Comparison of ENCODE assay signal across 11 mouse cellular contexts in genomic region chr11:77495507-77495906, GRCm38 (mm10). TPM values are rescaled to one million over a fixed set of nuclear protein-coding genes. Genes with fewer than 3 reads are reported as not detected.
DNase-seq lines count a peak whose midpoint lies in the region; ATAC-seq lines count a peak whose summit lies in the region.
"Had no signal": no experiment of that assay in that cellular context is flagged by ENCODE, and none has a peak within 500 bp of the region (broad histone marks: within the 10 kb centered on the region; RNA-seq: fewer than 3 reads in every experiment).

No protein-coding gene starts in this region.

- H3K4me1 ChIP-seq in kidney, embryonic 16.5 days (ENCODE audit: insufficient read depth, low read length) = peaks cover 66% of the 10 kb centered on the region
- H3K4me1 ChIP-seq in forebrain, embryonic 15.5 days = peaks cover 68% of the 10 kb centered on the region
- H3K4me1 ChIP-seq in midbrain, embryonic 13.5 days (replicated peaks) = peaks cover 79% of the 10 kb centered on the region

- no peaks in the 10 kb centered on the region for H3K9me3 ChIP-seq in kidney, embryonic 16.5 days (ENCODE audit: low read length)
- H3K9me3 ChIP-seq in forebrain, embryonic 15.5 days = no peaks in the 10 kb centered on the region
- H3K9me3 ChIP-seq in midbrain, embryonic 13.5 days = no peaks in the 10 kb centered on the region

- 0 out of 2 replicates have a peak overlapping the region, but pooled peaks have one; percentile 32 for H3K27ac ChIP-seq in kidney, embryonic 16.5 days (ENCODE audit: low read length)
- no peak overlapping the region for H3K27ac ChIP-seq in forebrain, embryonic 15.5 days (replicated peaks)
- H3K27ac ChIP-seq in midbrain, embryonic 13.5 days = no peak overlapping the region

- H3K9ac ChIP-seq in kidney, embryonic 16.5 days (replicated peaks; ENCODE audit: low read length) = 0 out of 2 replicates have a peak overlapping the region, but pooled peaks have one; percentile 9
- peak overlapping the region; percentile 97; the same call in 1 of the 2 replicates for H3K9ac ChIP-seq in forebrain, embryonic 15.5 days (replicated peaks)
- peak overlapping the region; percentile 97; the same call in 1 of the 2 replicates for H3K9ac ChIP-seq in midbrain, embryonic 13.5 days (replicated peaks)

- H3K4me3 ChIP-seq in kidney, embryonic 16.5 days (ENCODE audit: low read length) = no peak overlapping the region
- H3K4me3 ChIP-seq in forebrain, embryonic 15.5 days = 0 out of 2 replicates have a peak overlapping the region, but pooled peaks have one; percentile 93
- H3K4me3 ChIP-seq in midbrain, embryonic 13.5 days (replicated peaks) = peak overlapping the region; percentile 97; the same call in 1 of the 2 replicates

- ATAC-seq in kidney, embryonic 16.5 days (ENCODE audit: low FRiP score, low TSS enrichment) = no peak
- ATAC-seq in forebrain, embryonic 15.5 days (replicated peaks) = no peak
- no peak for ATAC-seq in midbrain, embryonic 13.5 days

- DNase-seq in adrenal gland, postnatal 10 days = peak; percentile 1
- DNase-seq in adrenal gland, postnatal 36 days = no peak
- DNase-seq in kidney, adult 8-10 months = no peak
- no peak for DNase-seq in cerebellum, postnatal 14 days
- no peak for DNase-seq in right cerebral cortex, postnatal 25 days
- DNase-seq: left cerebral cortex, postnatal 4 days had no signal

- peaks cover 14% of the 10 kb centered on the region for H3K36me3 ChIP-seq in kidney, embryonic 16.5 days (ENCODE audit: insufficient read depth, low read length)
- H3K36me3 ChIP-seq in forebrain, embryonic 15.5 days = peaks cover 12% of the 10 kb centered on the region; the same call in 1 of the 2 replicates
- H3K36me3 ChIP-seq in midbrain, embryonic 13.5 days = peaks cover 21% of the 10 kb centered on the region

- H3K4me2 ChIP-seq in kidney, embryonic 16.5 days (replicated peaks; ENCODE audit: low read depth, low read length) = no peak overlapping the region
- H3K4me2 ChIP-seq in forebrain, embryonic 15.5 days (replicated peaks) = 0 out of 2 replicates have a peak overlapping the region, but pooled peaks have one; percentile 89
- peak overlapping the region; percentile 98 for H3K4me2 ChIP-seq in midbrain, embryonic 13.5 days (replicated peaks)

- H3K27me3 ChIP-seq in kidney, embryonic 16.5 days (ENCODE audit: insufficient read depth, low read length) = no peaks in the 10 kb centered on the region
- no peaks in the 10 kb centered on the region for H3K27me3 ChIP-seq in forebrain, embryonic 15.5 days
- H3K27me3 ChIP-seq in midbrain, embryonic 13.5 days = no peaks in the 10 kb centered on the region

RNA-seq across cellular contexts. Expression of gene Git1, which starts 2.1 kb away (rescaled TPM):
- total RNA-seq in adrenal gland, postnatal 10 days (2021) = 10 to 100 TPM; 49.7 to 57.8 TPM
- total RNA-seq in adrenal gland, postnatal 36 days (2021) = 10 to 100 TPM; 47.6 to 49.9 TPM
- polyA plus RNA-seq in kidney, embryonic 16.5 days (2015; fragmentation: Nextera tagmentation; extraction: Ambion mirVana) = 9.7 and 13.0 TPM in 2 replicates
- 14.4 and 15.9 TPM in 2 replicates for polyA plus RNA-seq in forebrain, embryonic 15.5 days (2015; fragmentation: Nextera tagmentation; extraction: Ambion mirVana)
- polyA plus RNA-seq in midbrain, embryonic 13.5 days (2015; fragmentation: Nextera tagmentation; extraction: Ambion mirVana) = 13.6 and 14.9 TPM in 2 replicates

RNA-seq across cellular contexts. Expression of gene Ankrd13b, which starts 6.0 kb away (rescaled TPM):
- 10 to 100 TPM in 1 of 2 experiments, 1 to 10 TPM in 1; 8.3 to 13.4 TPM for total RNA-seq in adrenal gland, postnatal 10 days (2021)
- 1 to 10 TPM; 5.8 to 6.7 TPM for total RNA-seq in adrenal gland, postnatal 36 days (2021)
- polyA plus RNA-seq in kidney, embryonic 16.5 days (2015; fragmentation: Nextera tagmentation; extraction: Ambion mirVana) = 3.5 and 4.0 TPM in 2 replicates
- polyA plus RNA-seq in forebrain, embryonic 15.5 days (2015; fragmentation: Nextera tagmentation; extraction: Ambion mirVana) = 37.3 and 41.8 TPM in 2 replicates
- 20.8 and 27.6 TPM in 2 replicates for polyA plus RNA-seq in midbrain, embryonic 13.5 days (2015; fragmentation: Nextera tagmentation; extraction: Ambion mirVana)

RNA-seq across cellular contexts. Expression of gene Abhd15, which starts 19.4 kb away (rescaled TPM):
- 10 to 100 TPM; 26.1 to 27.5 TPM for total RNA-seq in adrenal gland, postnatal 10 days (2021)
- 10 to 100 TPM; 12.6 to 14.0 TPM for total RNA-seq in adrenal gland, postnatal 36 days (2021)
- 2.0 and 2.2 TPM in 2 replicates for polyA plus RNA-seq in kidney, embryonic 16.5 days (2015; fragmentation: Nextera tagmentation; extraction: Ambion mirVana)
- 1.9 and 2.4 TPM in 2 replicates for polyA plus RNA-seq in forebrain, embryonic 15.5 days (2015; fragmentation: Nextera tagmentation; extraction: Ambion mirVana)
- polyA plus RNA-seq in midbrain, embryonic 13.5 days (2015; fragmentation: Nextera tagmentation; extraction: Ambion mirVana) = 2.4 and 2.6 TPM in 2 replicates

RNA-seq across cellular contexts. Expression of gene Trp53i13, which starts 20.3 kb away (rescaled TPM):
- 10 to 100 TPM; 12.9 to 13.2 TPM for total RNA-seq in adrenal gland, postnatal 10 days (2021)
- 10 to 100 TPM in 1 of 2 experiments, 1 to 10 TPM in 1; 9.4 to 10.1 TPM for total RNA-seq in adrenal gland, postnatal 36 days (2021)
- polyA plus RNA-seq in kidney, embryonic 16.5 days (2015; fragmentation: Nextera tagmentation; extraction: Ambion mirVana) = 34.1 and 36.1 TPM in 2 replicates
- polyA plus RNA-seq in forebrain, embryonic 15.5 days (2015; fragmentation: Nextera tagmentation; extraction: Ambion mirVana) = 15.0 and 19.5 TPM in 2 replicates
- 16.2 and 16.3 TPM in 2 replicates for polyA plus RNA-seq in midbrain, embryonic 13.5 days (2015; fragmentation: Nextera tagmentation; extraction: Ambion mirVana)

RNA-seq across cellular contexts. Expression of gene Gm10392, which starts 23.5 kb away (rescaled TPM):
- not detected for total RNA-seq in adrenal gland, postnatal 10 days (2021)
- not detected for total RNA-seq in adrenal gland, postnatal 36 days (2021)
- polyA plus RNA-seq in kidney, embryonic 16.5 days (2015; fragmentation: Nextera tagmentation; extraction: Ambion mirVana) = not detected in 2 replicates
- not detected in 2 replicates for polyA plus RNA-seq in forebrain, embryonic 15.5 days (2015; fragmentation: Nextera tagmentation; extraction: Ambion mirVana)
- 0.12 and 0.14 TPM in 2 replicates for polyA plus RNA-seq in midbrain, embryonic 13.5 days (2015; fragmentation: Nextera tagmentation; extraction: Ambion mirVana)
- total RNA-seq: left cerebral cortex, postnatal 4 days had no signal
- polyA plus RNA-seq: myocyte; urinary bladder, adult 2 months had no signal

Comparison
In these comparisons a context has a peak if more than half of its experiments do, and no peak if none do; other contexts are left out.
1. H3K9ac ChIP-seq: peak in every context shown above with its lines; median percentile 97 in forebrain, embryonic 15.5 days; 97 in midbrain, embryonic 13.5 days; 9 in kidney, embryonic 16.5 days.